Mouse (Mus musculus): Measurements from ENCODE around the gene Jak1. TPM values are rescaled to one million over a fixed set of nuclear protein-coding genes. Genes with fewer than 3 reads are reported as not detected.
A peak's percentile ranks its signal among the peaks of the same experiment; 100 is the strongest.
"Not testable (repeated sequence)": the region's sequence is repeated elsewhere in the genome, so short reads cannot be mapped to it uniquely, and the experiment has no call there.

The Jak1 gene
- total RNA-seq, 2 experiments from 2014 or later = 125 to 129 TPM

DNA sequence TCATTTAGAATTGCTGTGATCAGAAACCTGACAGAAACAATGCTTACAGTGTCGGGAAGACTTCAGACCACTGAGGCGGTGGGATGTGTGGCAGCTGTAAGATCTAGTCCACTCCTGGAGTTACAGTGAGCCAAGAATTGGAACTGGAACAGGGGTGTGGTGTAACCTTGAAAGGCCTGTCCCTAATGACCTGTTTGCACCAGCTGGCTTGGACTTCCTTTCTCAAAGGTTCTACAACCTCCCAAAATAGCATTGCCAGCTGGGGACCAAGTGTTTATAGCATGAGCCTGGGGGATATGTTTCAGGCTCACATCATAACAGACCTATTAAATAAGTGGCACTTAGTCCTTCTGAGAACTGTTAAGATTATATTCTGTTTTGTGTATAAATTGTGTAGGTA lies 15.0 kb upstream of the Jak1 start:
- no peak for DNase-seq (ENCODE audit: low spot score in 2 of 2)

DNA sequence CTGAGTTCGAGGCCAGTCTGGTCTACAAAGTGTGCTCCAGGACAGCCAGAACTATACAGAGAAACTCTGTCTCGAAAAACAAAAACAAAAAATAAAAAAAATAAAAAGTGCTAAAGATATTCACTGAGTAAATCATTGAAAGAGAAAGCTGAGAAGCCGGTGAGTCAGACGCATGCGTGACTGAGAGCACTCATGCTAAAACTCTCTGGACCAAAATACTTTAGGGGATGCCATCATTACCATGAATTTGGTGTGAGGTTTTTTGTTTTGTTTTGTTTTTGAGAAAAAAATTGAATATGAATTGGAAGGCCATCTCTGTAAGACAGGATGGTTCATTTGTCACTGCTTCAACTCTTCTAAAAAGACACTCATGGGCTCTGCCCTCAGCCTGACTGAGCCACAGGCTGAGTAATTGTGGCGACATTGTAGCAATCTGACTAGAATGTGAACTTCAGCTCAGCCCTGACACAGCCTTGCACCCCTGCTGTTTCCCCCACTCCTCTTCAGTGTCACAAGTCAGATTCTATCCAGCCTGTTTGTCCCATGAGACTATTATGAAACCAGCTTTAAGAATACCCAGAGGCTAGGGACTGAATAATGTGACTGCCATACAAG lies 11.5 kb upstream of the Jak1 start:
- no peak for DNase-seq (ENCODE audit: low spot score in 2 of 2)

DNA sequence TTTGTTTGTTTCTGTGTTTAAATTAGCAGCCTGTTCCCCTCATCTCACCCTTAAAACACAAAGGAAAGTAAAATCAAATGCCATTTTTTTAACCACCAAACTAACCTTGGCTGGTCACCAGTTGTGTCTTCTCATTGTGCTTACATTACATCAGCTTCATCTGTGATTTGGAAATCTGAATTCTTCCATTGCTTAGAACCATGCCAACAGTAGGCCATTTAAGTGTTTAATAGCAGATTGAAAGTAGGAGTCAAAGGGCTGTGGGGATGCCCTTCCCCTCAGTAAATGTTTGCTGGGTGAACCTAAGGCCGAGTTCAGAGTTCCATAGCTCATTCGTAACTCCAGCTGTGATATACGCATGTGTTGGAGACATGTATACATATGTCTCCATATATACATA lies 10.8 kb upstream of the Jak1 start:
- DNase-seq (ENCODE audit: low spot score in 2 of 2) = no peak

DNA sequence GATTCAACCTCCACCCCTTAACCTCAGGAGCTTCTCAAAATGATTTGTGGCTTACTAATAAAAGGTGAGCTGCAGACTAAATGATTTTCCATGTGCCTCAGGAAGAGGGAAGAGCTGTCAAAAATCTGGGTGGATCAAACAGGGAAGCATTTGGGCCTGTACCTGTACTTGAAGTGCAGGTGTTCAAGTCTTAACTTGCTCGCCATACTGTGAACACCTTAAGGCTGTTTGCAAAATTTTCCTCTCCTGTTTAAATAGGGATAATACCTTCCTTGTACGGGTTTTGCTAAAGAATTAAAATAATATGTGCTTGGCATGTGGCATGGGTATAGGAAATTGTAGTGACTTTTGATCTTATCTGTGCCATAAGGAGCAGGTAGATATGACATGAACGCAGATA lies 5.7 kb upstream of the Jak1 start:
- DNase-seq (ENCODE audit: low spot score in 2 of 2) = no peak

DNA sequence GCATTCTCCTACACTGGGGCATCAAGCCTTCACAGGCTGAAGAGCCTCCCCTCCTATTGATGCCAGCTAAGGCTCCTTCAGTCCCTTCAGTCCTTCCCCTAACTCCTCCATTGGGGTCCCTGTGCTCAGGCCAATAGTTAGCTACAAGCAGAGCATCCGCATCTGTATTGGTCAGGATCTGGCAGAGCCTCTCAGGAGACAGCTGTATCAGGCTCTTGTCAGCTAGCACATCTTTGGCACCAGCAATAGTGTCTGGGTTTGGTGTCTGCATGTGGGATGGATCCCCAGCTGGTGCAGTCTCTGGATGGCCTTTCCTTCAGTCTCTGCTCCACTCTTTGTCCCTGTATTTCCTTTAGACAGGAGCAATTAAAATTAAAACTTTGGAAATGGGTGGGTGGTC lies 3.4 kb upstream of the Jak1 start:
- not testable (repeated sequence) for DNase-seq (ENCODE audit: low spot score in 2 of 2)

DNA sequence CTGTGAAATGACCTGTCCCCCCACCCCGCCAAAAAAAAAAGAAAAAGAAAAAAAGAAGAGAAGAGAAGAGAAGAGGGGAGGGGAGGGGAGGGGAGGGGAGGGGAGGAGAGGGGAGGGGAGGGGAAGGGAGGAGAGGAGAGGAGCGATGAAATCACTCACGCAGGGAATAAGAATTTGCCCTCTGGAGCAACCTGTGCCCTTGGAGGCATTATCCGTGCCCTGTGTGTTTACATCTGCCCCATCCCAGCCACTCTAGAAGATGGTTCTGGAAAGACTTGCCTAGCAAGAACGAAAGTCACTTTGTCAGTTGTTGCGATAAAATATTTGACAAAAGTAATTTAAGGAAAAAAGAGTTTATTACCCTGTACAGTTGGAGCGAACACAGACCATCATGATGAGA lies 441 bp upstream of the Jak1 start:
- DNase-seq (ENCODE audit: low spot score in 2 of 2) = no peak

DNA sequence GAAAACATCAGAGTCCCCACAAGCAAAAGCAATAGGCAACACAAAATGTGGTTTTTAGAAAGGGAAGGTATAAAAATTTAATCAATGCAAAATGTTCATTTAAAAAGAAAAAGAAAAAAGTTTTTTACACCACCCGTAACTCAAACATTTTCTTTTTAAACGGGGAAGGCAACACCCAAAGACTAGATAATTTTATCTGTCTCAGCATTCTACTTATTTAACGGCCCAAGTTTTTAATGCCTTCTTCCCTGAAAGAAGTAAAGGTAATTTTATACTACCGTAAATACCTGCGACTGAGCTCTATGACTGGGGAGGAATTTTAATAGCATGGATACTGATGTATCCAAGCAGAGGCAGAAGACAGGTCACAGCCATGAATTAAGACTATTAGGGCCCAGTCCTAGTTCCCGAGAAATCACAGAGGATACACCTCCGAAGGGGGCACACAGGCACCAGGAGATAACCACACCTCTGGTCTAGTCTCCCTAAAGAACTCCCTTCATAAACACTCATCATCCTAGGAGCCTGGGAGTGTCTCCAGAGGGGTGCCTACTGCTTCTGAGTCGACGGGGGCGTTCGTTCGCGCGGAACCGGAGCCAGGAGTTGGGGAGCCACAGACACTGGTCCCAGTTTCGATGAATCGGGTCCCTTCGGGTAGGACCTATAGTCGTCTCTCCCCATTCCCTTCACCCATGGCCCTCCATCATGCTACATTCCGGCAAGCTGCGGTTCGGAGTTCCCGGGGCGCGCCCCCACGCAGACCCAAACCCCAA lies 928 bp downstream of the Jak1 start:
- peak; percentile 29 to 43 for DNase-seq (ENCODE audit: low spot score in 2 of 2)

DNA sequence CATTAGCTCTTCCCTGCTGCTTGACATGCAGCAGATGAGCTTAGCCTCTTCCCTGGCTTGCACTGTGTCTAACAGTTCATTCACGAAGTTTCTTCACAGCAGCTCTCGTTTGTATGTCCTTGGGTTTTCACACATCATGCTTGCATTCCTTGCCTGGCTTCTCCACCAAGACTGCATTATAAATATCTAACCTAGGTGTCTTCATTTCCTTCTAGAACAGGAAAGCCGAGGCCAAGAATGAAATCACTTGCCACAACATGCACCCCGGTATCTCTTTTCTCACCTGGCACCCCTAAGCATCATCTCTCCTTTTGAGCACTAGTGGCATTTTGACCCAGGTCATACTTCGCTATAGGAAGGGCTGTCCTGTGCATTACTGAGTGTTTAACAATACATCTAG lies 3.5 kb downstream of the Jak1 start:
- DNase-seq (ENCODE audit: low spot score in 2 of 2) = no peak

DNA sequence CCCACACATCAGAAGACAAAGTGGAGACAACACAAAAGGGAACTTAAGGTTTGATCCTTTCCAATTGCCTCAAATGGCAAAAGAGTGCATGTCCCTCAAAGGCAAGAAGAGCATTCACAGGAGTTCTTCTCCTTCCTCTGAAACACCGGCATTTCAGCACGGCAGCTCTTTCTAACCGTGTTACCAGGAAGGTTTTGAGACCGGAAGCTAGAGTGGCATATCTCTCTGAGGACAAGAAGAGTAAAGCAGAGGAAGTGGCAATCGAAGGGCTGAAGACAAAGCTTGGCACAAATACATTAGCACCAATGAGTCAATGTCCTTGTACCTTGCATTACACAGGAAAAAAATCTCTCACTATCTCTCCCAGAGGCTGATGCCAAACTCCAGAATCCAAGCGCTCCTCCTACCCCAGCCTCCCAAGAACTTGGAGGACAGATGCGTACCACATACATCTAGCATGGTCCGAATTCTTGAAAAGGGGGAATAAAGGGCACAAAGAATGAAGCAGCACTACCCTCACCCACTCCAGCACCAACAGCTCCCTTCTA lies 4.3 kb downstream of the Jak1 start:
- no peak for DNase-seq (ENCODE audit: low spot score in 2 of 2)

DNA sequence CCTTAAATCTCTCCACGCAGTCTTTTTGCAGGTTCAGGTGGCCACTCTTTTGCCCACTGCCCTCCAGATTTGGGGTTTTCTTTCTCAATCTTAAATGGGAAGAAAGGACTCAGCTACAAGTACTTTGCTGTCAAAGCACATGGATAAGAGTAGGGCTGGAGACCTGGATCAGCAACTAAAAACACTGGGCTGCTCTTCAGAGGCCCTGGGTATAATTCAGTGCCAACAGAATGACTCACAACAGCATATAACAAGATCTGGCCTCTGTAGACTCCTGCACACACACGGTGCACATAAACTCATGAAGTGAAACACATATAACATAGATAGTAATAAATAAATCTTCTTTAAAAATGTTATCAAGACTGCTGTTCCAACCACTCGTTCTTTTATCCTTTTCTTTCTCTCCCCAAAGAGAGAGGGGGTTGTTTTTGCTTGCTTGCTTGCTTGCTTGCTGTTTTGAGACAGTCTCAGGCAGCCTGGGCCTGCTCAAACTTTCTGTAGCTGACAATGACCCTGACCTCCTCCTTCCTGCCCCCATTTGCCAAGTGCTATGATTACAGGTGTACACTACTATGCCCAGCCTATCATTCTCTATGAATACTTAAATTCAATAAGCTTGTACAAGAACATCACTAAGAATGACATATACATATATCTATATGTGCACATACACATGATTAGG lies 8.4 kb downstream of the Jak1 start:
- no peak for DNase-seq (ENCODE audit: low spot score in 2 of 2)

DNA sequence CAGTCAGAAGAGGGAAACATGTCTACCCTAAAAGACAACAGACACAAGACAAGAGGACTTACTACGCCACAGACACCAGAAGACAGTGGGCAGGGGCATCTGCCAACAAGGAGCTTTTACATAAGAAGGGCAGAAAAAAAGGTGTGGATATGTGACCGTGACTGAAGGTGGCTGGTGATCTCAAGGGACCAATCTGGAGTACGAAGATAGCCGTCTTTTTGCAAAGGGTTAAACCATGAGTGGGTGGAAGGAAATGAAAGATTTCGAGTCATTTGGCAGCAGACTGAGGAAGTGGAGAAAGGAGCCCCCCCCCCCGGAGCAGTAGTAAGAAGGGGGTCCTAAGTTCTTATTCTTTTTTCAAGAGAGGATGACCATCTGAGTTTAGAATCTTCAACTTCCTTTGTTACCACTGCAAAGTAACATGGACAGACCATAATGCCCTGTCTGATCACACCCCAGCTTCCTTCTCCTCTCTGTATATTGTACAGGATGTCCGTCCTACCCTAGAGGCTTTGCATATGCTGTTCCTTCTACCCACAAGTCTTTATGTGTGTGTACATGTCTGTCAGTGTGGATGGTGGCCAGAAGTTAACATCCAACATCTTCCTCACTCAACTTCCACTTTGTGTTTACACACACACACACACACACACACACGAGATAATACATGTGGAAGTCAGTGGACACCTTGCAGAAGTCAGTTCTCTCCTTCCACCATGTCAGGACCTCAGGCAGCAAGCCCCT lies 10.3 kb downstream of the Jak1 start:
- DNase-seq (ENCODE audit: low spot score in 2 of 2) = no peak

DNA sequence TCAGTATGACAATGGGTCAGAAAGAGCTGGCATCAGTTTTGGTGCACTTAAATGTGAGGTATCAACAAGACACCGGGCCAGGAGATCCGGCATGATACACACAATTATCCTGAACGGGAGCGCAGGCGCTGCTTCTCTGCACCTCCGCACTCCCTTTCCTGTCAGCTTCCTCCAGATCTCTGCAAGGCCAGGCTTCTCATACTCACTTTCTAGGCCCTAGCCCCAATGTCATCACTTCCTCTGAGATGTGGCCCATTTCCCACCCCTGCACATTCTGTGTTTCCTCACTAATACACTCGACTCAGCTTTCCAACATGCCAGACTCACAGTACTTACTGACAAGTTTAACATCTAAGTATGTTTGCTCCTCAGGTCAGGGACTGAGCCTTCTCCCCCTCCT lies 11.1 kb downstream of the Jak1 start:
- no peak for DNase-seq (ENCODE audit: low spot score in 2 of 2)

DNA sequence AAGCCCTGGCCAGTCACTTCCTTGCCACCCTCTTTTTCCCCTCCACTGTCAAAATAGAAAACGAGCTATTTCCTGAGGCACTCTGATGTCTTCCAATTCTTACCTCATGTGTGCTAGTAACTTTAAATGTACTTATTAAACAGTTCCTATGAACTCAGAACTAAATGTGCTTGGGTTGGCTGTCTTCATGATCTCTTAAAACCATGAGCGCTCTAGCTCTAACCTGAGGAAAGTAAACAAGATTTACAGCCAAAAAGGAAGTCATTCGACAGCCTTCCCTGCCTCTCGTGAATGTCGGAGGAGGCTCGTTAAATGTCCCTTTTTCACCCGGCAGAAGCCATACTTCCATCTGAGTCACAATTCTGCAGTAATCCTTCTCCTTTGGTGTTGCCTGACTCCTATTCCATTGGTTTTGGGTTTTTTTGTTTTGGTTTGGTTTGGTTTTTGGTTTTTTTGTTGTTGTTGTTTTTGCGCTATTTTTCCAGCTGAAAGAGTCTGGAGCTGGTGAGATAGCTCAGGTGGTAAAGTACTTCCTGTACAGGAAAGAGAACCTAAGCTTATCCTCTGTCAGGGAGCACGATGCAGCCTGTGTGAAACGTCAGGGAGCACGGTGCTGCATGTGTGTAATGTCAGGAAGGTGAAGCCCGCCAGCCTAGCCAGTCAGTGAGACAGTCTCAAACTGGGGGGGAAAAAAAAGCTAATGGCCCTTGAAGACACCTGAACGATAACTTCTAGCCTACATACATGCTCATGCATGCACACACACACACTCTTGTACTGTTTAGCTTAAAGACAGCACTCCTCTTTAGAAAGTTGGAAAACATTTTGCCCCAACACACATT lies 12.1 kb downstream of the Jak1 start:
- DNase-seq (ENCODE audit: low spot score in 2 of 2) = no peak

DNA sequence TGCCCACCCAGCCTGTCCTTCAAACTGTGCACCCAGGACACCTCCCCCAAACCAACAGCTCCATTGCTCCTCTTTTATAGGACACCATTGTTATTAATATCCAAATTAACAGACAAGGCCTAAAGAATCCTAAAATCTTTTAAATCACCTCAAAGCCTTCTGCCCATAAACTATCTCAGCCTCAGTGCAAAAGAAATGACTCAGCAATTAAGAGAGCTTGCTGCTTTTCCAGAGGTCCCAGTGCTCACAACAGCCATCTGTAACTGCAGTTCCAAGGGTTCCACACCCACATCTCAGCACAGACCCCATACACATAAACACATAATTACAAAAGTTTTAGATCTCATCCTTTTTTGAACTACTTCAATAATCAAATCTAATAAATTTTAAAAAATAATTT lies 13.1 kb downstream of the Jak1 start:
- DNase-seq (ENCODE audit: low spot score in 2 of 2) = no peak

DNA sequence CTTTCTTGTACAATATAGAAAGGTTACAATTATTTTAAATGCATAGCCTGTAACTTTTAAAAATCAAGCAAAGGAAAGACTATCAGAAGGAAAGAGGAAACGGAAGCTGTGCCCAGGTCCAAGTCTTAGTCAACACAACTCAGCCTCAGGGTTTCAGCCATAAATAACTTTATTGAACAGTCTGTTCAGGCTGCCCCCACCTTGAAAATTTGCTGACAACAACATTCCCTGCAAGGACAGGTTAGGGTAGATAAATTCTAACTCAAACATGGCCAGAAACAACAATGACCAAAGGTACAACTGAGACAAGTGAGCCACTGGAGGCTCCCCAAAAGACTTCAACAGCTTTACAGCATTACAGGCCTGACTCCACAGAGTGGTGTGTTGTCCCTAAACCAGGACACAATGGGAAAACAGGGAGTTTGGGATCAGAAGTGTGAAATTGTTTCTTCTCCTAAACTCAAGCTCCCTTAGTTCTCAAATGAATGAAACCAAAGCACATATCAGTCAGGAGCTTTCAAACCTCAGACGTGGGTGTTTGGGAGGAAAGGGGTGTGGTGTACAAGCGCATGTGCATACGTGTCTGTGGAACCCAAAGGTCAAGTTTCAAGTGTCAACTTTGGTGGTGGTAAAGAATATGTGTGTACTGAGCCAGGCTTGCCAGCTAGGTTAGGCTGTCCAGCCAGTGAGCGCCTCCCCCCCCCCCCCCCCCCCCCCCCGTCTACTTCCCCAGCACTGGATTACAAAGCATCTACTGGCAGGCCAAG lies 14.9 kb downstream of the Jak1 start:
- no peak for DNase-seq (ENCODE audit: low spot score in 2 of 2)

DNA sequence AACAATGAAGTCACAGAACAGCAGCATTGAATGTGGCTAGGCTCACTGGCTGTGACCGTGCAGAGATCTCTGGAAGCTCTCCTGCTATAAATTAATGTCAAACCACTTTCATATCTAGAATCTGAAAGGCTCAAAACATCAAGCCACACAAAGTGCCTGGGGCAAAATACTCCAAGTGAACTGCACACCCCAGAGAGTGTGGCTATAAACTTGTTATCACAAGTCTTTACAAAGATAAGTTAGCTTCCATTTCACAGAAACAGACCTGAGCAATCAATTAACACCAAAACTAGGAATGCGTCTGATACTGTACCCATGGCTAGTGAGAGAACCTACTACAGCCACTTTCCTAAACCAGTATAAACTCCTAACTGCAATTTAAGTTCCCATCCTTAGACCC lies 17.7 kb downstream of the Jak1 start:
- no peak for DNase-seq (ENCODE audit: low spot score in 2 of 2)

DNA sequence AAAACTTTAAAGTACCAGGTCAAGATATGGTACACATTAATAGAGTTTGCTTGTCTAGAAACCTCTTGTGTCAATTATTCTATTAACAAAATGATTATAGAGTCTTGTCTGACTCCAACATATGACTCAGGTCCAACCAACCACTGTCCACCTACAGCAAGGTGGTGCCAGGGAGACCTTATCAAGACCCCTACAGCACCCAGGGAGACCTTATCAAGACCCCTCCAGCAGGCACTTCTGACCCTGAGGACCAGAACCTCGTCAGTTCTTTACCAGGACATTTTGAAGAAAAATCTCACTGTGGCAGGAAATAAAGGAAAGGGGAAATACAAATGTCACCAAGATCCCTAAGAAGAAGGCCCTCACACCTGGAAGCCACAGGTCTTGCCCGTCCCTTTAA lies 18.5 kb downstream of the Jak1 start:
- DNase-seq (ENCODE audit: low spot score in 2 of 2) = no peak

DNA sequence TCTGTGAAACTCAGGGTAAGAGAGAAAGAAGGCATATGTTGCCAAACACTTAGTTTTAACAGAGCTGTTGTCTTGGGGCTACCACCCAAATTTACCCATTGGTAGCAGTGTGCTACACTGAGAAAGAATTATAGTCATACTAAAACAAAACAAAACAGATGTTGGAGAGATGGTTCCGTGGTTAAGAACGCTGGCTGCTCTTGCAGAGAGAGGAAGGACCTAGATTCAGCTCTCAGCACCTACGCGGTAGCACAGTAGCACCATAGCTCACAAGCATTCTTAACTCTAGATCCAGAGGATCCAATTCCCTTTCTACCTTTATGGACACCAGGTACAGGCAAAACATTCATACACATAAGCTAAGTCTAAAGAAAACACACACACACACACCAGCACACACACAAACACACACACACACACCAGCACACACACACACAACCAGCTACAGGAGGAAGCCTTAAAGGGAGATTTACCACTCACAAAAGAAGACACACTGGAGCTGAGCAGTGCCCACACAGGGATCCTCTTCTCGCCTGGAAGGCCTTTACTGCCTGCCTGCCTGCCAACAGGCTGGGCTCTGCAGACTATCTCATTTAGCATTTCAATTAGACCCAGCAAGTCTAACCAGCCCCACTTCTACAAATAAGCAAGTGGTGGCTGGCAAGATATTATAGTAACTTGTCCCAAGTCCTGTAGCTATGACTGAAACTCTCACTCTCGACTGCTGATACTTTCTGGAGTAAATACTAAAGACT lies 20.6 kb downstream of the Jak1 start:
- DNase-seq (ENCODE audit: low spot score in 2 of 2) = peak in 1 of 2 experiments; percentile 31

DNA sequence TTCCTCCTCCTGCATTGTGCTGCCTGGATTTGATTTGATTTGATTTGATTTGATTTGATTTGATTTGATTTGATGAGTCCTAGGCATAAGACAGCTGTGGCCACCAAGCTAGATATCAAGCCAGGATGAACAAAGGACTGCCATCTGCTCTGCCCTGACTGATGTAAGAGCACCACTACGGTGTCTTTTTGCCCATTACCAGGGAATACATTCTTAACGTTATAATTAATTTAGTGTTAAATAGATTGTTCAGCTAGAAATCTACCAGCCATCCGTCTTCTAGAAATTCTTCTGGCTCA lies 24.3 kb downstream of the Jak1 start:
- DNase-seq (ENCODE audit: low spot score in 2 of 2) = no peak
